In the genomic region with DNA sequence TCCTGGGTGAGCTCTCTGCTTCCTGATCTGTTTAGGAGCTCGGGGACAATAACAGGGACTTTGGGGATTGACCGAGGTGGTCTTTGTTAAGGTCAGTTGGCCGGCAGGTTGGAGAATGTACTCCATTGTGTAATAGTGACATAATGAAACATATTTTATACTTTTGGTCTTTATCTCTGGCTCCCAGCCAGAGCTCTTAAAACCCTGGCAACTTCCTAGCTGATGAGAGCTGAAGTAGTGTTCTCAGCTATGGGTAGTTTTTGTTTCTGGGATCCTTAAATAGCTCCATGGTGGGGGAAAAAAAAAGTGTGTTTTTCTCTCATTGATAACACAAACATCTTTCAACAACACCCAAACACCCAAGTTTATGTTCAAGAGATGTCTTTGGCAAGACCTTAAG, we compare ENCODE assay signal across 29 mouse cellular contexts. TPM values are rescaled to one million over a fixed set of nuclear protein-coding genes. Genes with fewer than 3 reads are reported as not detected.
DNase-seq lines count a peak whose midpoint lies in the region; ATAC-seq and TF ChIP-seq lines count a peak whose summit lies in the region.
"Had no signal": no experiment of that assay in that cellular context is flagged by ENCODE, and none has a peak within 500 bp of the region (broad histone marks: within the 10 kb centered on the region; RNA-seq: fewer than 3 reads in every experiment).

No protein-coding gene starts in this region.

- H3K4me1 ChIP-seq in heart, embryonic 13.5 days: peaks cover 64% of the 10 kb centered on the region
- H3K4me1 ChIP-seq in lung, embryonic 14.5 days (ENCODE audit: insufficient read depth): peaks cover 15% of the 10 kb centered on the region

- WGBS in heart, embryonic 13.5 days: 31% methylated on average over 3 of the region's 3 CpGs
- WGBS in lung, embryonic 14.5 days: 25% methylated on average over 3 of the region's 3 CpGs

- no peak for DNase-seq in heart, adult 9 months (ENCODE audit: low spot score in 2 of 2)
- DNase-seq in heart, postnatal 4 days: peak; percentile 51
- no peak for DNase-seq in heart, postnatal 25 days (ENCODE audit: low spot score)
- peak; percentile 80 for DNase-seq in lung, embryonic 14.5 days
- no peak for DNase-seq in lung, adult 18-20 months
- DNase-seq in NIH3T3 (ENCODE audit: low read depth): peak; percentile 76
- DNase-seq: adrenal gland, postnatal 25 days; cerebellum, adult 8-10 months; cerebellum, postnatal 36 days; embryo, embryonic 11 days; gastrocnemius, postnatal 25 days; heart, postnatal 36 days; kidney, adult 18-20 months; liver, postnatal 0 days; right cerebral cortex, postnatal 14 days; thymus, adult 2 months; thymus, postnatal 4 days had no signal

- TF ChIP-seq CTCF in lung, embryonic 14.5 days (IDR thresholded peaks at IDR 0.05; ENCODE audit: low read depth): no peak

- intact Hi-C loops in heart, postnatal 25 days (cut with DNase I): no loop called here

- no peak overlapping the region for H3K4me3 ChIP-seq in heart, embryonic 13.5 days
- H3K4me3 ChIP-seq in lung, embryonic 14.5 days (ENCODE audit: low read depth, low read length): no peak overlapping the region
- H3K4me3 ChIP-seq: embryonic facial prominence, embryonic 13.5 days; erythroblast, embryonic 14.5 days; forebrain, embryonic 12.5 days; left cerebral cortex, adult 2 months; midbrain, embryonic 15.5 days; neural tube, embryonic 12.5 days had no signal

- no peaks in the 10 kb centered on the region for H3K27me3 ChIP-seq in heart, embryonic 13.5 days (replicated peaks)
- no peaks in the 10 kb centered on the region for H3K27me3 ChIP-seq in lung, embryonic 14.5 days (ENCODE audit: insufficient read depth, low read length)
- H3K27me3 ChIP-seq: embryonic facial prominence, embryonic 13.5 days; midbrain, embryonic 15.5 days; neural tube, embryonic 12.5 days had no signal

- ATAC-seq in heart, embryonic 13.5 days (ENCODE audit: extremely low read depth, insufficient number of reproducible peaks, low FRiP score, low TSS enrichment): 0 out of 2 replicates have a peak, but pooled peaks have one; percentile 43
- ATAC-seq in lung, embryonic 14.5 days (ENCODE audit: insufficient read depth): peak; percentile 30
- ATAC-seq: CD4-positive, CD25-positive, alpha-beta regulatory T cell, adult 4 months; inflammation-experienced regulatory T-cells, adult 6 months; liver, postnatal 0 days; midbrain, embryonic 15.5 days had no signal

- H3K36me3 ChIP-seq in heart, embryonic 13.5 days: no peaks in the 10 kb centered on the region
- no peaks in the 10 kb centered on the region for H3K36me3 ChIP-seq in lung, embryonic 14.5 days (ENCODE audit: insufficient read depth)
- H3K36me3 ChIP-seq: embryonic facial prominence, embryonic 13.5 days; forebrain, embryonic 12.5 days; midbrain, embryonic 15.5 days; neural tube, embryonic 12.5 days had no signal

- peaks cover 7% of the 10 kb centered on the region; the same call in 1 of the 2 replicates for H3K9me3 ChIP-seq in heart, embryonic 13.5 days
- H3K9me3 ChIP-seq in lung, embryonic 14.5 days (ENCODE audit: low read depth, low read length): no peaks in the 10 kb centered on the region
- H3K9me3 ChIP-seq: embryonic facial prominence, embryonic 13.5 days; midbrain, embryonic 15.5 days; neural tube, embryonic 12.5 days had no signal

- H3K9ac ChIP-seq in heart, embryonic 13.5 days: no peak overlapping the region
- no peak overlapping the region for H3K9ac ChIP-seq in lung, embryonic 14.5 days
- H3K9ac ChIP-seq: embryonic facial prominence, embryonic 13.5 days; forebrain, embryonic 12.5 days; hindbrain, embryonic 14.5 days; liver, postnatal 0 days; midbrain, embryonic 15.5 days; neural tube, embryonic 12.5 days had no signal

- peak overlapping the region; percentile 66 for H3K27ac ChIP-seq in heart, embryonic 13.5 days (replicated peaks)
- 0 out of 2 replicates have a peak overlapping the region, but pooled peaks have one; percentile 13 for H3K27ac ChIP-seq in lung, embryonic 14.5 days (ENCODE audit: low read depth)
- H3K27ac ChIP-seq: embryonic facial prominence, embryonic 13.5 days; forebrain, embryonic 12.5 days; hindbrain, embryonic 14.5 days; left cerebral cortex, adult 2 months; midbrain, embryonic 15.5 days; neural tube, embryonic 12.5 days; stomach, postnatal 0 days had no signal

- H3K4me2 ChIP-seq in heart, embryonic 13.5 days: peak overlapping the region; percentile 12; the same call in 1 of the 2 replicates
- H3K4me2 ChIP-seq in lung, embryonic 14.5 days: no peak overlapping the region; the same call in 1 of the 2 replicates
- H3K4me2 ChIP-seq: embryonic facial prominence, embryonic 13.5 days; forebrain, embryonic 12.5 days; hindbrain, embryonic 14.5 days; liver, embryonic 11.5 days; midbrain, embryonic 15.5 days; neural tube, embryonic 12.5 days had no signal

RNA-seq across cellular contexts. Expression of a gene that starts 39.6 kb away (rescaled TPM):
- 0.69 and 1.1 TPM in 2 replicates for polyA plus RNA-seq in heart, embryonic 13.5 days (2015; fragmentation: Nextera tagmentation; extraction: Ambion mirVana)
- total RNA-seq in heart, postnatal 4 days (2021): under 1 TPM; 0.38 to 0.88 TPM
- under 1 TPM; 0.22 to 0.47 TPM for total RNA-seq in heart, postnatal 25 days (2021)
- polyA plus RNA-seq in lung, embryonic 14.5 days (2014; fragmentation: Nextera tagmentation; extraction: Ambion mirVana): 0.50 and 0.68 TPM in 2 replicates
- total RNA-seq: adrenal gland, postnatal 25 days had no signal

Comparison
In these comparisons a context has a peak if more than half of its experiments do, and no peak if none do; other contexts are left out.
1. DNase-seq: peak in heart, postnatal 4 days (single experiment), lung, embryonic 14.5 days (single experiment) and NIH3T3 (single experiment); none in heart, adult 9 months (0 of 2), heart, postnatal 25 days (single experiment) and lung, adult 18-20 months (0 of 2).